Mouse (Mus musculus): ENCODE results near the gene Hsf4.
A peak's percentile ranks its signal among the peaks of the same experiment; 100 is the strongest.
"Not testable (repeated sequence)": the region's sequence is repeated elsewhere in the genome, so short reads cannot be mapped to it uniquely, and the experiment has no call there.

Hsf4 gene

DNA sequence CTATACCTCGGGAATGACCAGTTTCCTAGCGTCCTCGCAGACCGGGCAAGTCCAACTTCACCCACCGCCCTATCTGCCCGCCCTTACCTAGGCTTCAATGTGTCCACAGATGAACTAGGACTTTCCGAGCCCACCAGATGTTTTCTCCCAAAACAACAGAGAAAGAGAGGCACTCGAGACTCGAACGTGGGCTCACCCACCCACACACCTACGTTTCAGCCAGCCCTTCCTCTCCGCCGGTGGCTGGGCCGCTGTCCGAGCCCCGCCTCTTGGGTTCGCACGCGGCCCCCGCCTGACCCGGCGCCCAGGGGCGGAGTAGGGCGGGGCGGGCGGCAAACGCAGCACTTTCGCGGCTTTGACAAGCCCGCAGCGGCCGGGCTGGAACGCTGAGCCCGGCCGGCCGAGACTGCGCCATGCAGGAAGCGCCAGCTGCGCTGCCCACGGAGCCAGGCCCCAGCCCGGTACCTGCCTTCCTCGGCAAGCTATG lies at the start of gene Hsf4:
TSS of gene Hsf4 (plus strand) at position 341 of the 487 bp plus-strand sequence.
- peak; percentile 83 to 86 for DNase-seq

DNA sequence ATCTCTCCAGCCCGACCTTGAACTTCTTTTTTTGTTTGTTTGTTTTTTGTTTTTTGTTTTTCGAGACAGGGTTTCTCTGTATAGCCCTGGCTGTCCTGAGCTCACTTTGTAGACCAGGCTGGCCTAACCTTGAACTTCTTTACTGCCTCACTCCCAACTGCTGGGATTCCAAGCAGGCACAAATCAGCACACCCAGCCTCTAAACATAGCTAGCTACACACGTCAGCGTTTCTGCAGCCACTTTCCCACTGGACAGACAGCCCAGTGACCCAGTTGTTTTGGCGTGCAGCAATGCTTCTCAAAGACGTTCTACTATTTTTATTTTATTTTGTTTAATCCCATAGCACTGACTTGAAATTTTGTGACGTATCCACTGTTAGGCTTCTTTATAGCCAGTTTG lies 45.8 kb upstream of the Hsf4 start:
- no peak for DNase-seq

DNA sequence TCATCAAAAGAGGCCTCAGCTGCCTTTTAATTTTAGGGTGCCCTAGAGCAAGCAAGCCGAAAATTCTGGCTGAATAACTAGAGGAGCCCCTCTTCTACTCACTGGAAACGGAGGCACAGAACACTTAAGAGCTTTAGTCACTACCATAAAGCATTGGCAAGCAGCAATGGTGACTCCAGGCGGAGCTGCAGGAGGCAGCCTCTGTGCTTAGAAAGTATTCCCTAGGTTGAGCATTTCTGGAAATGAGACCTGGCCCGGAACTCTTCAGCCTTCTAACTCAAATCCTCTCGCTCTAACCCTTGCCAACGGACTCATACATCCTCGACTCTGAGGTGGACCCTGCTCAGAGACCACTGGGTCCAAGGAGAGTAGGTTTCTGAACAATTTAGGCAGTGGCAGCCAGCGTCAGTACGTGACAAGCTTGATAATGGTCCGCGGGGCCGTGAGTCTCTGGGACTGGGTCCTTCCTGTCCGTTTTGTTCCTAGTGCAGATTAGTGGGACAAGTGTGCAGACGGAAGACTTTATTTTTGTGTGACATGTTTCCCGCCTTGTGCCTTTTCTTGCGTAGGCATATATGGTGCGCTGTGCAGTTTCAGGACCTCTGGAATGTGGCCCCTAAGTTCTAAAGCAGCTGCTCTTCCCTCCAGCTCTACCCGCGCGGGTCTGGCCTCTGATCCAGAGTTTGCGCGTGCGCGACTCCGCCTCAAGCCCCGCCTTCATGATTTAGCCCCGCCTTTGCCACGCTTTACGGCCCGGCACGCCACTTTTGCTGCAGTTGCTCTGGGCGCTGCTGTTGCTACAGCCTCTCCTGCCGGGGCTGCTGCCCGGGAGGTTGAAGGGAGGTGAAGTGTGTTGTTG lies 45.0 kb upstream of the Hsf4 start, which contains the start of gene D230025D16Rik:
TSS of gene D230025D16Rik (plus strand) at position 733 of the 859 bp plus-strand sequence.
- peak; percentile 94 to 95 for DNase-seq

DNA sequence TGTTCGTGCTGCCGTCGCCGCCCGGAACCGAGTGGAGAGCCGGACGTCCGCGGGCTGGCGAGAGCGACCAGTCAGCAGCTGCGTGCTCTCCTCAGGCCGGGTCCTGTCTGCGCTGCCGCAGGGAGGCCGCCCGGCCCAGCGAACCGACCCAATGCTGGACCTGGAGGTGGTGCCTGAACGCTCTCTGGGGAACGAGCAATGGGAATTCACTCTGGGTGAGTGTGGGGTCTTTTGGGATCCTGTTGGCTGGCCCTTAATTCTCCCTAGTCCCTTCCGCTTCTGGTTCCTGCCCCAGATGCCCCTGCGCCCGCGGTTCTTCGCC lies 44.4 kb upstream of the Hsf4 start:
- DNase-seq = no peak

DNA sequence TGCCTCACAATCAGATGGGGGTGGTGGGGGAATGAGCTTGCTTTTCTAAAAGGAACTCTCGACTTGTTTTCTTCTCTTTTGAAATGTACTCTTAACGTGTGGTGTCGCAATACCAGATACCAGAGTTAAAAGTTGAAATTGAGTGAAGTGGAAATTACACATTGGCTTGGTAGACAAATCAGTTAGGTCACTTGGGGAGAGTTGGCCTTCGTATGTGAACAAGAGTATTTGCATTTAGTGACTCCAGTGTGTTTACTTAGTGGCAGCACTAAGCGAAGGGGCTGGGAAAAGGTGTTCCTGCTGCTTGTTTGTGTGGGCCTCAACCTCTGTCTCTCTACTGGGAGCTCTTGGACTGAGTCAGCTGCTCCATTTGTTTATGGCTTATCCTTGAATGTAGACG lies 43.7 kb upstream of the Hsf4 start:
- DNase-seq = peak; percentile 70 to 79

DNA sequence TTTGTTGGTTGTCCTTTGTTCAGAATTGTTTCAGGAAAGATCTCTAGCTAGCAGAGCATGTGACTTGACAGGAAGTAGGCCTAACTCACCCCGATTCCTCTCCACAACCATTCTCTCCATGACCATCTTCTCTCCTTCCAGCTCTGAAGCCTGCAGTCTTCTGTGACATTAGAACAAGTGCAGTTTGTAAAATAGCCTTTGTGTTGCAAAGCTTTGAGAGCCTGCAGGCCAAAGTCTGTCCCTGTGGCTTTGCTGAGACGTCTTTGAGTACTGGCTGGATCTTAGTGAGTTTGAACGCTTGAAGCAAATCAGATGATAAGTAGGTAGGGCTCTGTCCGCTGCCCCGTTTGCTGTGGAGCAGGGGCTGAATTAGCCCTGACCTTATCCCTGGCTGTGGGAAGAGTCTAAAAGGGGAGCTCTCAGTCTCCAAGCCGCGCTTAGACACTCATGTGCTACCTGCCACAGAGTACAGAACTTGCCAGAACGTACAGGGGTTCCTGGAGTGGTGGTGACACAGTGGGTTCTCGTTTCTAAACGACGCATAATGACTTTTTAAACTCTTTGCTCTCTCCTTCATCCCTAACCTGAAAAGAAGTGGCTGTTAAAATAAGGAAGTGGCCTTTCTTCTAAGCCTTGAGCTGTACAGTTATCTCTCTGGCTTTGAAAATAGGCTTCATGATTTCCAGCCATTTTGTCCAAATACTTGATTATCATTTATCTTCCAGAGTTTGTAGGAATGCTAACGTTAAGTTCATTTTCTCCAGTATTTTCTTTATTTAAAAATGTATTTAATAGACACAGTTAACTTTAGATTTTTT lies 37.9 kb upstream of the Hsf4 start:
- no peak for DNase-seq

DNA sequence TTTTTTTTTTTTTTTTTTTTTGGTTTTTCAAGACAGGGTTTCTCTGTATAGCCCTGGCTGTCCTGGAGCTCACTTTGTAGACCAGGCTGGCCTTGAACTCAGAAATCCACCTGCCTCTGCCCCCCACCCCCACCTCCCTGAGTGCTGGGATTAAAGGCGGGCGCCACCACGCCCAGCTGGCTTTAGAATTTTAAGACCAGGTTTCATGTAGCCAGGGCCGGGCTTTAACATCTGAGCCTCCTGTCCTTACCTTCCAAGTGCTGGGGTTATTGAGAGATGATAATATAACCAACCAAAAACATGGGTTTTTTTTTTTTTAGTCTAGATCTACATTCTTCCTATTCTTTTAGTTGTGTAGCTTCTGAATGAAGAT lies 37.3 kb upstream of the Hsf4 start:
- not testable (repeated sequence) for DNase-seq

DNA sequence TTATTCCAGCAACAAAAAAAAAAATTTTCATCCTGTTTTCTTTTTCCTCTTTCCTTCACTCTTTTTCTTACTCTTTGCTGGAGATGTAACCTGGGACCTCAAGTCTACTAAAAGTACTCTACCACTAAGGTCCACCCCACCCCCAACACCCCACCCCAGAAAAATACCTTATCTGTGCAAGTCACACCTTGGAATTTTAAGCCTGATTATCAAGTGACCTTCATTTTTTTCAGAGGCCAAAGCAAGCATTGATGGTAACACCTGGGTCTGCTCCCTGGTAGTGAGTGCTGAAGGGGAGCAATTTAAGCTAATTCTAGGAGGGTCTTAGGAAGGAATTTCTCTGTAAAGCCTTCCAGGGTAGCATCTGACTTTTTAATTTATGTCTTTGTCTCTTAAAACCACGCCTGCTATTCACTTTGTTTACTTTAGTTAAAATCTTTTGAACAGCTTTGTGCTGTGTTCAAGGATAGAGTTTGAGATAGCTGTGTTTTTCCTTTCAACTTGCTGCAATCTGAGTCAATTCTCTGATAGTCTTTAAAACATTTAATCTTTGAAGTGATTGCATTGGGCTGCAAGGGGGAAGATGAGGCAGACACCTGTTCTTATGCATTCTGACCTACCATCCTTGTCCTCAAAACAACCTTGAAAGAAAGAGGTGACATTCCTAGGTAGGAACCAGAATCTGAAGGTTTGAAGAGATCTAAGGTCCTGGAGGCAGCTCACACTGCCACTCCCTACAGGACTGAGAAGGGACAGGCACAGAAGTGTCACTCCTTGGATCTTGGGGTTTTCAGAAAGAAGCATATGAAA lies 36.3 kb upstream of the Hsf4 start:
- no peak for DNase-seq

DNA sequence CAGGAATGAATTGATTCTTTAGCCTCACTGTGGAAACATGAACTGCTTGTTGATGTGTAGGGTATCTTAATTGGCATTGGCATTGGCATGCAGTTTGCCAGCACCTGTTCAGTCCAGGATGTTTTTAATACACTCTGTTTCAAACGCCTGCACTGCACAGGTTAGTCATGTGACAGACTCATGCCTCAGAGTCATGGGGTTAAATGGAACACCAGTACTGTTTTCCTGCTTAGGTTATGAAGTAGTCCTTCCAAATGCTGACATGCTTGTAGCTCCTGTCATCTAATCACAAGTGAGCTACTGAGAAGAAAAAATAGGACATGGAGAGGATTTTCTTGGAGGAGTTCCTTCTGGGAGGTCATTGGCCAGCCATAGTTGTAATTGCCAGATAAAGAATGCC lies 34.4 kb upstream of the Hsf4 start:
- no peak for DNase-seq

DNA sequence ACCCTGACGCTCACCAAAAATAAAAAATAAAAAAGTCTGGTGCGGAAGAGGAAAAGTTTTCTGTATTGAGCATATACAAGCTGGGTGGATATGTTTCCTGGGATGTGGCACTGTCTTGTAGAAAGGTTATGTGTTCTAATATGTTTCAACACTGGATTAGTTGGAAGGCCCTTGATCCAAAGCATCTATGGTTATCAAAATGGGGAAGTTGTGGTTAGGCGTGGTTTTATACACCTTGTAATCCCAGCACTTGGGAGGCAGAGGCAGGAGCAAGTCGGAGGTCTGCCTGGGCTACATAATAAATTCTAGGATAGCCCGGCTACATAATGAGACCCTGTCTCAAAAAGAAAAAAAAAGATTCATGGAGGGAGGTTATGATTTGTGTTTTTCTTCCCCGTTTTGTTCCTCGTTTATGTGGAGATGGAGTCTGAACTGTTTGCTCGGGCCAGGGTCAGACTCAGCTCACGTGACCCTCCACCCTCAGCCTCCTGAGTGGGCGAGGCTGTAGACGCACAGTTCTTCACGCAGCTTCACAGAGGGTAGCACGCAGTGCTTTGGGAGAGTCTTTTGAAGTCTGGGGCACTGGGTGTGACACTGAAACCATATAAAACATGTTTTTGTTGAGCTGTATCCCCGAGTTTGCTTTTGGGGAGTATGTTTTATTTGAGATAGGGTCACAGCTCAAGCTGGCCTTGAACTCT lies 32.0 kb upstream of the Hsf4 start:
- no peak for DNase-seq

DNA sequence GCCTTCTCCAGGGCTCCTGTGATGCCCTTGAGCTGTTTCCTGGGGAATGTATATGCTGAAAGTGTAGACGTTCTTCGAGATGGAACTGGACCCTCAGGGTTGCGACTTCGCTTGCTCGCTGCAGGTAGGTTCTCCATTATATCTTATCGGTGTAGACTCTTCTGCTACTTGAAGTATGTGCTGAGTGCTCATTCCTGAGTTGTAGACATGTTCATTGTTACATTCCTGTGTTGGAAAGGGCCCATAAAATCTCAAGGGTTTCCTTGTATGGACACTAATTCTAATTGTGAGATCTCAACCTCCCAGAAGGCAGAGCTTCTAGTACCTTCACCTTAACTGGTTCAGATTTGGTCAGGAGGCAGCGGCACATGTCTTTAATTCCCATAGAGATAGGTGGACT lies 28.6 kb upstream of the Hsf4 start:
- DNase-seq = peak in 1 of 2 experiments; percentile 53

DNA sequence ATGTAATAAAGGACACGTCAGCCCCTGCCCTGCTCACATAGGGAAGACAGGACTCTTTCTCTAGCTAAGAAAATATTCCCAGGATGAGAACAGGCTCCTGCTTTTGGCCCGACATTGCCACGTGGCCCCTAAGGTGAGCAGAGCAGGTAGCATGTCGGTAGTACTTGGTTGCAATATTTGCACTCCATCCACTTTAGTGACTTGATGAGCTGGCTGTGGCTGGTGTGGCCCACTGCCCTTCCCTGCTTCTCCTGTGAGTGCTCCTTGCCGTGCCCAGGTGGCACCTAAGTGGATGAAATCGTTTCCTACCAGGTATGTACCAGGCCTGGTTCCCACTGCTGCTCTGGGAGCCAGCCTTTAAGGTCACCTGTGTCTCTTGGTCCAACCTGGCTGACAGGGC lies 17.6 kb upstream of the Hsf4 start:
- DNase-seq = peak; percentile 68 to 74

DNA sequence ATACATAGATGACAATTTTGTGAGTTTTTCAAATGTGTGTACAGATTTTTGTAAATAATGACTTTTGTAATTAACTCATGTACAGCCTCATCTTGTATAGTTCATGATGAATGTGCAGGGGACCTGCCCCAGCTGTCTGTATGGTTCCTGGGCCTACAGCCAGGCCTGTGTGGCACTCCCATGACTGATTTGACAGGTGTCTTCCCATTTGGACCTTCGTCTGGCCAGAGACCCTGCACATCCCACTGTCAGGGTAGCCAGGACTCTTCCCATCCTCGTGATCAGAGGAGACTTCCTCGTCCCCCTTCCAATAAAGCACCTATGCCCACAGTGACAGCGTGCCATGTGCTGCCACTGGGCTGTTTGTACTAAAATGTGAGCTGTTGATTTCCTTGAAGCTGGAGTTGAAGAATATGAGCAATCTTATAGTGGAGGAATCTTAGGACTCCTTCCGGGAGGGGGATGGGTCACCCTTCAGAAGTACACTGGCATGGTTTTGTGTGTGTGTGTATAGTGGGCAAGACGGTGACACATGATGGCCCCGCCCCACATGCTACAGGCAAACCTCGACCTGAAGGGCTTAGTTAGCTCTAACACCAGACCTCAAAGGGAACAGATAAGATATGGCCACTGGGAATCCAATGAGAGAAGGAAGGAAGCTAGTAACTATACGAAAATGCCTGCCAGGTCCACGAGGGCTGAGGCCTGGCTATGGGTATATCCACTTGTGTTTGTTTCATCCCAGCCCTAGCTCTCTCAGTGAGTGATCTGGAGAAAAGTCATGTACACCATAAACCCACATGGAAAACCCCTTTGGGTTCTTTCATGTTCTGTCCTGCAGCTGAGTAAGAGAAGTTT lies 16.7 kb upstream of the Hsf4 start:
- DNase-seq = no peak

DNA sequence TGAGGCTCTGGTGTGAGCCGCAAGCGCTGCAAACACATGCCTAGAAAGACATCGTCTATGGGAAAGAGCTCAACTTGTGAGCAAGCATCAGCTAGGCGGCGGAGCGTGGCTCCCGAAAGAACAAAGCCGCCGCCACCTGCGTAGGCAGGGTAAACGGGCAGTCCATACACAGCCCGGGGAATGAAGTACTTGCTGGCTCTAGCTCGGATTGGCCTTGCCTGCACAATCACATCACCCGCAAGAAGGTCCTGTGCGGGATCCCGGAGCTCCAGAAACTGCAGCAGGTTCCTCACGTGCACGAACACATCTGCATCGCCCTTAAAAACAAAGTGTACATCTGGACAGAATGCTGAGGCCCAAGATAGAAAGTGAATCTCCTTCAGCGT lies 15.8 kb upstream of the Hsf4 start:
- DNase-seq = no peak

DNA sequence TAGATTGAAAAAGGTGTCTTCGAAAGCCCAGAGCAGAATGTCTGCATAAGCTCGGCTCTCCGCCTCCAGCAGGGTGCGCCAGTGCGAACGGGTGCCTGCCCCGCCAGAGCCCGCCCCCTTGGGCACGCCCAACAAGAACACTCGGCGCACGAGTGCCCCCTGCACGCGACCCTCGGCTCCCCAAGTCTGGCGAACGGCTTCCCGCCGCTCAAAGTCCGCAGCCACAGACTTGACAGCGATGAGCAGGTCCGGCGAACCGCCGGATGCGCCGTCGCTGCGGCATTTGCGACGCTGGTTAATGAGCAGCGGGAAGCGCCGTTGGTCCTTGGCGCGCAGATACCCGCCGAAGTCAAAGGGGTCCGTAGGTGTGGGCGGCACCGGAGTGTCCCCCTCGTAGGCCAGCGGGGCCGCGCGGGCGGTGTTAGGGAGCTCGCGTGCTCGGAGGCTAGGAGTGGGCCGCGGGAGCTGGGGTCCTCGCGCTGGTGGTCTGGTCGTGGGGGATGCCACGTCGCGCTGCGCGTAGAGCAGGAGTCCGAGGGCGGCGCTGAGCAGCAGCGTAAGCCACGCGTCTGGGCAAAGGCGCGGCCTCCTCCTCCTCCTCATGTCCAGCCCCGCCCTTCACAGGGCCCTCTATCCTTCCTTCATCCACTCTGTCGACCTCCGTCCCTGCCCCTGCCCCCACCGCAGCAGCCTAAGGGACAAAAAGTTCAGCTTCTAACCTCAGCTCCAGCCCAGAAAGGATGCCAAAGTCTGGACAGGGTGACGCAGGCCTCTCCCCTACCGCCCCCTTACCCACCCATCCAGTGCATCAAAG lies 15.2 kb upstream of the Hsf4 start:
- peak; percentile 86 to 87 for DNase-seq

DNA sequence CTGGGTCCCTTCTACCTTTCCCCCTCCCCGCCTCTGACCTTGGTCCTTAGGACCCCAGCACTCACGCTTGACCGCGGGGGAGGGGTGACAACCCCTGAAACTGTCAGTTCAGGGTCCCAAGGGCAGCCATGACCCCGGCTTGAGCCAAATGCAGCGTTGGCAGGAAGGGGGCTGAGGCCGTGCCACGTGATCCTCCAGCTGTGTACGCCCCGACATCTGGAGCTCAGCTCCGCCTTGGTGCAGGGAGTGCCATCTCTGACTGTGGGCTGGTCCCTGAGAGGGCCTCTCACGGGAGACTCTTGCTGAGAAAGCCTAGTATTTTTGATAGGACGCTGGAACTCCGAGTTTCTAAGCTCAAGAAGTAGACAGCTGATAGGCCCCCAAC lies 14.6 kb upstream of the Hsf4 start, which contains the start of gene B3gnt9:
TSS of gene B3gnt9 (minus strand) at position 188 of the 385 bp plus-strand sequence.
- DNase-seq = peak; percentile 75

DNA sequence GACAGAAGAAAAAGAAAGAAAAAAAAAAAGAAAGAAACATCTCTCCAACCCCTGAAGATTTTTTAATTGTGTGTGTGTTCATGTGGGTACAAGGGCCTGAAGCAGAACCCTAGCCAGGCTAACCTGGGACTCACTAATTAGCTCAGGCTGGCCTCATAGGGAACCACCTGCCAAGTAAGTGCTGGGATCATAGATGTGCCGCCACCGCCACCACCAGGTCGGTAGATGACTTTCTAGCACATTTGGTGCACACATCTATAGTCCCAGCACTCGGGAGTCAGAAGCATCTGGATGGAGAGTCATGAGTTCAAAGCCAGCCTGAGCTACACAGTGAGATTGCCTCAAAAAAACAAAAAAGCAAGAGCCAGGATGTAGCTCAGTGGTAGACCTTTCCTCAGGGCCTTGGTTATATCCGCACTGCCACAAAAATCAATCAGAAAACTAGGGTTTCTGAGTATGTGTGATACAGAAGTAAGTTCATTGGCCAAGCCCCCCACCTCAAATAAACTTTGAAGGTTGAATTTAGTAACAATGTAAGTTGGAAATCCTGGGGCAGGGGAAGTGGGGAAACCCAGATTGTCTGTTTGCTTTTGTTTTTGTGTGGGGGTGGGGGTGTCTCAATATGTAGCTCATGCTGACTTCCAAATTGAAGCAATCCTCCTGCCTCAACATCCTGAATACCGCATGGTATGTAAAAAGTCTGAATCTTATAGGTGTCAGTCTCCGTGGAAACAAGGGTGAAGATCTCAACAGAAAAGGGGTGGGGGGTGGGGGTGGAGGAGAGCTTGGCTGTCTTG lies 12.1 kb upstream of the Hsf4 start:
- DNase-seq = no peak

DNA sequence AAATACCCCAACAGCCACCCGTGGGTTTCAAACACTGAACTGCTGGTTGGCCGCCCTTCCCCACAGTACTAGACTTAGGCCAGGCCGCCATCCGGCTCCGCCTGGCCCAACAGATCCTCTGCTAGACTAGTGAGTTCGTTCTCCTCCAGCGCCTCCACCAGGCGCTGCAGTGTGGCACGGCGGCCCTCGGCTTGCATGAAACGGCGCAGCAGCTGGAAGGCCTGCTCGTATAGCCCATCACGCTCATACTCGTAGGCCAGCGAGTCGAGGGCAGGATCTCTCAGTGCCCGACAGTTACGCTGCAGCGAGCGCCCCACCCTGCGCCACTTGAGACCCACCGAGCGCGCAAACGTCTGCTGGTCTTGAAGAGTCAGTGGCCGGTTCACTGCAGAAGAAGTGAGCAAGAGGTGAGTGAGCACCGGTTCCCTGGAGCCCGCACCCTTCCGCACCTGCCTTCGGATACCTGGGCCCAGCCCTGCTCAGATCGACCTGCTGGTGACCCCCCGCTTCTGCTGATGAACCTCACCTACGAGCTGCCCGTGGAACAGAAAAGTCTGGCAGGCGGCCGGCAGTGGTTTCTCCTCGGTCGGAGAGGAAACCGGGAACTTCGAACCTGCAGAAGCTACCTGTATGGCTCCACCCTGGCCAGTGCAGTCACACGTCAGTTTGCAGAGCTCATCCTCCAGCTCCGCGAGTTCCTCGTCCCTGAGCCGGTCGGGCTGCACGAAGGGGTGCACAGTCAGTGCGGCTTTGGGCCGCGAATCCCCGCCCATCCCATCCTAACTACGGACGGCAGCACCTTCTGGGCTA lies 10.5 kb upstream of the Hsf4 start:
- peak in 1 of 2 experiments; percentile 39 for DNase-seq

All from lung, adult 18-20 months (tissue).